Mouse (Mus musculus) natural killer cell, adult 2 months (primary cell): Measurements from ENCODE around the gene Nup50.

ENCODE experiments used
- DNase-seq, 2 experiments: peaks; one replicate each; pipeline ENCODE4 v3.0.0; 2022; ENCODE audit warnings: low spot score in 2 of 2

Nup50 gene

DNA sequence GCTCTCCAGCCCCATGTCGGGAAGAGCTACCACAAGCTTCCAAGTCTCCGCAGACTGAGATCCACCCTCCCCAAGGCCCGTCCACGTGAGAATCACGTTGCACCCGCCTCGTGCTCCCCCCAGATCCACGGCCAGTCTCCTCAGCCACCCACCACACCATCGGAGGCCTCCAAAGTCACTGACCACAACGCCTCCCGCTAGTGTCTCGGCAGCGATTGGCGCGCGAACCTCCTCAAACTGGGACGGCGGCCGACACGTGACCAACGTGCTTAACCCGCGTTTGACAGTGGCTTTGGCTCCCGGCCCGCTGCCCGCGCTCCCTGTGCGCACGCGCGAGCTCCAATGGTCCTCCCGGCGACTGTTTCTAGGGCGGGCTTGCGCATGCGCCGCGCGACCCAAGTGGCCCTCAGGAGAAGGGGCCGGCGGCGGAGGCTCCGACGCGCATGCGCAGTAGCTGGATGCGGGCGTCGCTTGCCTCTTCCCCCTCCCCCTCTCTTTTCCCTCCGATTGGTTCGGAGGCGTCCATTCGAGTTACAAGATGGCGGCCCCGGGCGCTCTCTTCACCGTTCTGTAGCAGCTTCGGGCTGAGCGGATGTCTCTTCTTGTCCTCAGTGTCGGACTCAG lies at the start of gene Nup50:
Nup50 (plus strand) TSS at position 528 of the 624 bp plus-strand sequence.
- DNase-seq: peak; percentile 98

DNA sequence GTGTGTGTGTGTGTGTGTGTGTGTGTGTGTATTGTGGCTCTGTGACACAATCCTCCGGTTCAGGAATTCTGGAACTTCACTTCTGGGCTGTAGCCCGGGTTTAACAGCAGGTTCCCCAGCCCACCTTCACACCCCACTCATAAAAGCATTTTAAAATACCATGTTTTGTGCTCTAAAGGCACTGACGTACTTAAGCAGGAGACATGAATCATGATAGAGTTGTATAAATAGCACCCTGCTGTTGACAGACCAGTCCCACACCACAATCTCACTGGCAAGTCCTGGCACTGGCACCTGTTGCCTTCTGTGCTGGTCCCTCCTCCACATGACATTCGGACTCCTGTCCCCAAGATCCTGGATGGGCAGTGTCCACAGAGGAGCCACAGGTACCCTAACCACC lies 49.3 kb upstream of the Nup50 start:
- DNase-seq: no peak

GRCm38 (mm10) chr15:84877029-84877815 lies 46.0 kb upstream of the Nup50 start:
- no peak for DNase-seq

DNA sequence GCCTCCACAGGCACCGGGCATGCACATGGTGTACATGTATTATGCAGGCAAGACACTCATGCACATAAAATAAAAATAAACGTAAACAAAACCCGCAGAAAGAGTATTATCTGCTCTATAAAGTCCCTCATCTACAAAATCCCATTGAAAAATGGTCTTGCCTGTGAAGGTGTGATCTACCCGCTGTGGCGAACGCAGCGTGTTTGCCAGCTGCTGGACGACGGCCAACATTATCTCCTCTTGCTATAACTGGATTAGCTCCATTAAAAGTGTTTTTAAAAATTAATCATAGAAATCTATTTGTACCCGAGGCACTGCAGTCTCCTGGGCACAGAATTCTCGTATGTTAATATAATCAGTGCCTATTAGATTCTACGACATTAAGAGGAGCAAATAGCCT lies 35.1 kb upstream of the Nup50 start:
- DNase-seq: no peak

GRCm38 (mm10) chr15:84891246-84891645 lies 32.0 kb upstream of the Nup50 start:
- no peak for DNase-seq

DNA sequence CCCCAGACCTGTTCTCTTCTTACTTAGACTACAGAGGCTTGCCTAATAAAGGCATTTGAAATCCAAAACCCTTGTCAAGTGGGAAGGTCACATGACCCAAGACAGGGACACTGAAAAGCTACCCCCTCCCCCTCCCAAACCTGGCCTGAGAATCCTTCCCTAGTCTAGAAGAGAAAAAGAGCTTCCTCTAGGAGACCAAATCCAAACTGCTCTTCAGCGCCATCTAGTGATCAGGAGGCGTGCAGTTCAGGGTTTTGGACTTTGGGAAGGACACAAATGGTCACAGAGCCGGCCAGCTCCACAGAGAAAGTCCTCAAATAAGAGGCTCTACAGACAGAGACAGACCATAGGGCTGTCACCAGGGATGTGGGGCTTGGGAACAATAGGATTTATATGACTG lies 31.6 kb upstream of the Nup50 start:
- peak; percentile 21 to 43 for DNase-seq

GRCm38 (mm10) chr15:84896216-84896615 lies 27.0 kb upstream of the Nup50 start:
- peak; percentile 60 to 81 for DNase-seq

DNA sequence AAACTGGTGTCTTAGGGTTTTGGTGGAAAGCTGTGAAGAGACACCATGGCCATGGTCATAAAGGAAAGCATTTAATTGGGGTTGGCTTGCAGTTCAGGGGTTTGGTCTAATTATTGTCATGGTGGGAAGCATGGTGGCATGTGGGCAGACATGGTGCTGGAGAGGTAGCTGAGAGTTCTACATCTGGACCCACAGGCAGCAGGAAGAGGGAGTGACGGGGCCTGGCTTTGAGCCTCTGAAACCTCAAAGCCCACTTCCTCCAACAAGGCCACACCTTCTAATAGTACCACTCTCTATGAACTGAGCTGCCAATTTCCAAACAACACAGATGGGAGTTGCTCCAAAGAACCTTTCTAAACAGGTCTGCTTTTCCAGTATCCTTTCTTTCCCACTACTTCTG lies 26.5 kb upstream of the Nup50 start:
- peak; percentile 42 to 71 for DNase-seq

DNA sequence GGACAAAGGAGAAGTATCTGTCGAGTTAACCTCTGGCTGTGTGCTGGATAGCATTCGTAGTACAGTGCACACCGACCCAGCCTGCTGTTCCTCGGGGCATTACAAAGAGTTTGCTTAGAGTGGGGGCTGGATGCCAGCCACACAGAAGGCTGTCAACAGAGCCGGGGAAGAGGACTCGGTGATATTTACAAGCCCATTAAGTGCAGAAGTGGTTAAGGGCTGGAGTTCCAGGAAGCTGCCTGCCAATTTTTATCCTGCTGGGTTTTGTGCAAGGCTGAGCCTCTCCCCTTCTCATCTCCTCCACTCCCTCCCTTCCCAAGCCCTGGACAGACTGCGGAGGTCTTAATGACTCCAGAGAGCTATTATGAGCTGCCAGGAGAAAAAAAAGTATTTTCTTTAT lies 25.1 kb upstream of the Nup50 start:
- DNase-seq: no peak

- DNase-seq: no peak
These were observed 19.3 kb upstream of the Nup50 start for GRCm38 (mm10) chr15:84903843-84904385.

- DNase-seq: no peak
These were observed 10.0 kb upstream of the Nup50 start for GRCm38 (mm10) chr15:84913201-84913600.

GRCm38 (mm10) chr15:84919938-84920337 lies 3.3 kb upstream of the Nup50 start, which contains the start of gene Gm29666:
Gene Gm29666, minus strand, starts transcription at chr15:84920038.
- no peak for DNase-seq

GRCm38 (mm10) chr15:84923508-84924181 lies 434 bp downstream of the Nup50 start:
- DNase-seq: peak; percentile 44 to 59

GRCm38 (mm10) chr15:84924781-84925315 lies 1.6 kb downstream of the Nup50 start:
- peak; percentile 10 to 11 for DNase-seq

- no peak for DNase-seq
These were observed 2.3 kb downstream of the Nup50 start for GRCm38 (mm10) chr15:84925495-84926018.

DNA sequence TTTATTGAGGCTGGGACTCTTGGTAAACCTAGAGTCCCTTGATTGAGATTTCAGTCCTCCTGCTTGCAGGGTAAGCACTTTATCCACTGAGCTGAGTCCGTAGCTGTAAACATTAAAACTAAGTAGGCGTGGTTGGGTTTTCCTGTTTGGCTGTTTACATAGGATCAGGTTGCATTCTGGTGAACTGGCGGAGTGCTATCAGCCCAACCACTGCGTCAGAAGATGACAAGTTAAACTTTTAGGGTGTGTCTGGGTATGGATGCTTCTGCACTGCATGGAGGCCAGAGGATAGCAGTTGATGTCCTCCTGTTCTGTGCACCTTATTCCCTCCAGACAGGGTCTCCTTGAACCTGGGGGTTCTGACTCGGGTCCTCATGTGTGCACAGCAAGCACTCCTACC lies 9.1 kb downstream of the Nup50 start:
- no peak for DNase-seq

- no peak for DNase-seq
These were observed 11.7 kb downstream of the Nup50 start for GRCm38 (mm10) chr15:84934901-84935300.

- DNase-seq: no peak
These were observed 16.9 kb downstream of the Nup50 start for GRCm38 (mm10) chr15:84940102-84940501.

GRCm38 (mm10) chr15:84942647-84943285 lies 19.6 kb downstream of the Nup50 start:
- DNase-seq: no peak

DNA sequence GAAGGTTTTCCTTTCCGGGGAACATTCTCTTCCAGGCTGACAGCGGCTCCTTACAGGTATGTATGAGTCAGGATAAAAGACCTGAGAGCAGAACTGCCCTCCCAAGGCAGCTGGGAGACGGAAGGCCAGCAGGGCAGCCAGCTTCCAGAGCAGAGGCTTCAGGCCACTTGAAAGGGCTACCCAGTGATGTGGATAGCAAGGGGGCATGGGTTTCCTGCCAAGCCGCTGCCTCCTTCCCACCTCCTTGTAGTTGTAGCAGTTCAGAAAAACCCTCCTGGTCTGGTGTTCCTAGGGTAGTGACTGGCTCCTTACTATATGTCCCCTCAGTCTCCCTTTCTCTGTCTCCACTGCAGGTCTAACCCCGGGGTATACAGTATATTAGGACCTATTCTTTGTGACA lies 21.1 kb downstream of the Nup50 start:
- DNase-seq: no peak

DNA sequence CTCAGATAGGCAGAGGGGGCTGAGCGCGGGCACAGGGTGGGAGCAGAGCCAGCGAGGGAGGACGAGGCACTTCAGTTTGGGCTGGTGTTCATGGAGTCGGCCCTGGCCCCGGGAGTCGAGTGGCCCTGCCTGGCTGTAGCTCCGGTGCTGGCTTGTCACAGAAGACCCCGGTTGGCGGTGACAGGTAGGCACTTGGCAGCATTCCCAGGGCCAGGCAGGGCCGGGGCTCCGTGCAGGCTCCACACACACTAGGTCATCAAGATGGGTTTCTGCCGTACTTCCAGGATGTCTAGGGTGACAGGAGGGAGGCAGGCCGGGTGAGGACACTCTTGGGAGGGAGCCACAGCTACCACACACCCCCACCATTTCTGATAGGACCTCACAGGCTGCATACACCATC lies 25.8 kb downstream of the Nup50 start:
- DNase-seq: no peak
